26 mouse cellular contexts compared by ENCODE assay signal in the genomic region with DNA sequence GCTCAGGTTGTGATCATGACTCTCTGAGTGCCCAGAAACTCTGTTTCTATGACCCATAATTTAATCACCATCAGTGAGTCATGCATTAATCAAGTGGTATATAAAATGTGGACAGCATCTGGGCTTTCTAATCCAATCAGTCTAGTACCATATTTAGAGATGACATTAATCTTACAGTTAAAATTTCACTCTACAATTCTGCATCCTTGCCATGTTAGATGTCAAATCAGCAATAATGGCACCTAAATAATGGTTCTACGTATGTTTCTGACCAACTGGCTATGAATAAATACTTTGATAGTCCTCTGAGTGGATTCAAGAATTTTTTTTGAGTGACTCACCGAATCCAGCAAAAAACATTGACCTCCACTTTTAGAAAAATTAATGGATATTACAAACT.
DNase-seq lines count a peak whose midpoint lies in the region; ATAC-seq and TF ChIP-seq lines count a peak whose summit lies in the region.
"Had no signal": no experiment of that assay in that cellular context is flagged by ENCODE, and none has a peak within 500 bp of the region (broad histone marks: within the 10 kb centered on the region; RNA-seq: fewer than 3 reads in every experiment).

No protein-coding gene starts in this region.

- H3K9me3 ChIP-seq in forebrain, embryonic 16.5 days (ENCODE audit: control insufficient read depth, low read length) = no peaks in the 10 kb centered on the region
- H3K9me3 ChIP-seq: G1E had no signal

- H3K79me2 ChIP-seq in C2C12 (ENCODE audit: control insufficient read depth, insufficient read depth) = no peaks in the 10 kb centered on the region

- no peaks in the 10 kb centered on the region for H3K4me1 ChIP-seq in forebrain, embryonic 16.5 days (replicated peaks; ENCODE audit: control insufficient read depth, insufficient read depth, low read length)

- DNase-seq in 3T3-L1 (ENCODE audit: low read depth, low spot score) = peak; percentile 52
- DNase-seq in MN1 (ENCODE audit: low spot score) = peak; percentile 26
- DNase-seq in NIH3T3 (ENCODE audit: low read depth) = peak; percentile 70
- DNase-seq in kidney, adult 11 months = no peak
- no peak for DNase-seq in heart, adult 18-20 months
- DNase-seq in cerebellum, adult 9-10 months = no peak
- DNase-seq: adrenal gland, adult 2 months; adrenal gland, adult 8-10 months; adrenal gland, postnatal 10 days; adrenal gland, postnatal 14 days; adrenal gland, postnatal 25 days; adrenal gland, postnatal 36 days; B cell, adult 2 months; cerebellum, adult 11 months; cerebellum, adult 11-12 months; cerebellum, adult 18-20 months; cerebellum, adult 2 months; cerebellum, adult 8-10 months; cerebellum, adult 9-11 months had no signal

- no peak overlapping the region for H3K4me2 ChIP-seq in forebrain, embryonic 16.5 days (ENCODE audit: low read length)

- H3K79me3 ChIP-seq in C2C12 (ENCODE audit: low read depth) = no peaks in the 10 kb centered on the region

- H3K27ac ChIP-seq in forebrain, embryonic 16.5 days (ENCODE audit: low read length) = no peak overlapping the region

- no peak overlapping the region for H3K4me3 ChIP-seq in C2C12 (ENCODE audit: insufficient read depth, poor library complexity, severe bottlenecking)
- H3K4me3 ChIP-seq in forebrain, embryonic 16.5 days (replicated peaks; ENCODE audit: low read length) = no peak overlapping the region

- H3K27me3 ChIP-seq in C2C12 (ENCODE audit: control insufficient read depth, insufficient read depth, insufficient read length) = no peaks in the 10 kb centered on the region
- H3K27me3 ChIP-seq in forebrain, embryonic 16.5 days (replicated peaks; ENCODE audit: control insufficient read depth, insufficient read depth, low read length) = no peaks in the 10 kb centered on the region
- H3K27me3 ChIP-seq: CH12.LX, Patski had no signal

- H3K9ac ChIP-seq in forebrain, embryonic 16.5 days (replicated peaks; ENCODE audit: low read depth, low read length) = no peak overlapping the region

- WGBS in forebrain, embryonic 16.5 days = 84% methylated on average over 2 of the region's 2 CpGs

- no peak for TF ChIP-seq CTCF in C2C12 (IDR thresholded peaks at IDR 0.05; ENCODE audit: control insufficient read depth, insufficient read depth, insufficient read length)

- H3ac ChIP-seq in C2C12 (ENCODE audit: control insufficient read depth, insufficient read length, low read depth) = no peak overlapping the region

- no peak for ATAC-seq in forebrain, embryonic 16.5 days
- ATAC-seq: activated CD4-positive, CD25-positive, alpha-beta regulatory T cell, adult 4 months; CD4-positive, CD25-positive, alpha-beta regulatory T cell, adult 4 months; Patski had no signal

- H3K36me3 ChIP-seq in C2C12 (ENCODE audit: control insufficient read depth, insufficient read depth) = no peaks in the 10 kb centered on the region
- H3K36me3 ChIP-seq in forebrain, embryonic 16.5 days (ENCODE audit: control insufficient read depth, insufficient read depth) = no peaks in the 10 kb centered on the region
- H3K36me3 ChIP-seq: G1E had no signal

TF ChIP-seq in C2C12, 6 proteins besides CTCF, POLR2A, EP300 and RAD21:
- TF ChIP-seq CEBPB (IDR thresholded peaks at IDR 0.05; ENCODE audit: low read depth) (no peak), MAX (IDR thresholded peaks at IDR 0.05) (no peak), MYOG (IDR thresholded peaks at IDR 0.05; ENCODE audit: control insufficient read depth, extremely low read depth, insufficient read length) (no peak), USF1 (IDR thresholded peaks at IDR 0.05; ENCODE audit: low read depth) (no peak), FOSL1 (IDR thresholded peaks at IDR 0.05; ENCODE audit: insufficient read depth, low read length, poor library complexity, severe bottlenecking) (peak; percentile 4), MYOD1 (IDR thresholded peaks at IDR 0.05; ENCODE audit: control insufficient read depth, insufficient read length, low read depth) (no peak)

Comparison
In these comparisons a context has a peak if more than half of its experiments do, and no peak if none do; other contexts are left out.
1. DNase-seq: peak in 3T3-L1 (single experiment), MN1 (single experiment) and NIH3T3 (single experiment); none in kidney, adult 11 months (single experiment), heart, adult 18-20 months (0 of 2) and cerebellum, adult 9-10 months (single experiment).